Mouse (Mus musculus): ENCODE results near the gene Dmrtc1b.
"Not testable (repeated sequence)": the region's sequence is repeated elsewhere in the genome, so short reads cannot be mapped to it uniquely, and the experiment has no call there.

Gene Dmrtc1b

GRCm38 (mm10) chrX:102707535-102707934, at the start of gene Dmrtc1b, which contains the start of gene Gm9112:
Gene Dmrtc1b (plus strand): TSS chrX:102707865.
Gene Gm9112 (minus strand): TSS chrX:102707635.
- not testable (repeated sequence) for DNase-seq (ENCODE audit: low read depth in 1 of 2, low spot score in 2 of 2)

- no peak for DNase-seq (ENCODE audit: low read depth in 1 of 2, low spot score in 2 of 2)
These were observed 47.0 kb upstream of the Dmrtc1b start for GRCm38 (mm10) chrX:102660712-102661111.

GRCm38 (mm10) chrX:102666641-102667040, 41.0 kb upstream of the Dmrtc1b start:
- no peak for DNase-seq (ENCODE audit: low read depth in 1 of 2, low spot score in 2 of 2)

- not testable (repeated sequence) for DNase-seq (ENCODE audit: low read depth in 1 of 2, low spot score in 2 of 2)
These were observed 23.0 kb upstream of the Dmrtc1b start for GRCm38 (mm10) chrX:102684706-102685105.

GRCm38 (mm10) chrX:102686872-102687271, 20.8 kb upstream of the Dmrtc1b start, which contains the start of gene Gm3880:
Gene Gm3880 (minus strand): TSS chrX:102686972.
- not testable (repeated sequence) for DNase-seq (ENCODE audit: low read depth in 1 of 2, low spot score in 2 of 2)

GRCm38 (mm10) chrX:102689252-102689651, 18.4 kb upstream of the Dmrtc1b start:
- not testable (repeated sequence) for DNase-seq (ENCODE audit: low read depth in 1 of 2, low spot score in 2 of 2)

- not testable (repeated sequence) for DNase-seq (ENCODE audit: low read depth in 1 of 2, low spot score in 2 of 2)
These were observed 7.0 kb upstream of the Dmrtc1b start for GRCm38 (mm10) chrX:102700636-102701035.

GRCm38 (mm10) chrX:102724226-102724625, 16.6 kb downstream of the Dmrtc1b start:
- not testable (repeated sequence) for DNase-seq (ENCODE audit: low read depth in 1 of 2, low spot score in 2 of 2)

Data from monocyte, adult 2 months (primary cell).